Mouse (Mus musculus): ENCODE data around the gene Olfr573-ps1. TPM values are rescaled to one million over a fixed set of nuclear protein-coding genes. Genes with fewer than 3 reads are reported as not detected.

Gene Olfr573-ps1
- polyA plus RNA-seq, 1 experiment from 2014 or later = not detected

GRCm38 (mm10) chr7:102958137-102958536 lies 15.8 kb upstream of the Olfr573-ps1 start:
- no peaks in the 10 kb centered on the region for H3K27me3 ChIP-seq (ENCODE audit: insufficient read depth, low read length)
- no peaks in the 10 kb centered on the region for H3K9me3 ChIP-seq (ENCODE audit: low read length)
- H3K4me1 ChIP-seq (ENCODE audit: insufficient read depth) = no peaks in the 10 kb centered on the region
- no peak overlapping the region for H3K4me2 ChIP-seq (ENCODE audit: low read depth, low read length)
- H3K9ac ChIP-seq (replicated peaks) = no peak overlapping the region
- H3K36me3 ChIP-seq (replicated peaks; ENCODE audit: insufficient read depth, low read length) = no peaks in the 10 kb centered on the region
- ATAC-seq (no peak), DNase-seq (no peak)
- WGBS (ENCODE audit: insufficient replicate concordance) = 58% methylated on average over 3 of the region's 3 CpGs
- TF ChIP-seq CTCF (IDR thresholded peaks at IDR 0.05; ENCODE audit: low read depth) (no peak), EP300 (IDR thresholded peaks at IDR 0.05; ENCODE audit: low read depth) (no peak)
- H3K27ac ChIP-seq (ENCODE audit: low read depth) = no peak overlapping the region
- H3K4me3 ChIP-seq (ENCODE audit: low read depth, low read length) = no peak overlapping the region

- no peak for DNase-seq
- WGBS (ENCODE audit: insufficient replicate concordance) = 44% methylated on average over 1 of the region's 1 CpGs
- H3K4me1 ChIP-seq (ENCODE audit: insufficient read depth) = no peaks in the 10 kb centered on the region
Observed at GRCm38 (mm10) chr7:102950732-102951131, 8.4 kb upstream of the Olfr573-ps1 start.

GRCm38 (mm10) chr7:102948167-102948566 lies 5.8 kb upstream of the Olfr573-ps1 start, which contains the start of gene Olfr574:
Gene Olfr574, plus strand, starts transcription at chr7:102948467.
- Histone ChIP-seq H3K4me2 (ENCODE audit: low read depth, low read length) (no peak within 1 kb of the TSS), H3K36me3 (replicated peaks; ENCODE audit: insufficient read depth, low read length) (no peaks in the 10 kb centered on the region), H3K27ac (ENCODE audit: low read depth) (no peak within 1 kb of the TSS), H3K4me3 (ENCODE audit: low read depth, low read length) (no peak within 1 kb of the TSS), H3K27me3 (ENCODE audit: insufficient read depth, low read length) (no peaks in the 10 kb centered on the region), H3K9me3 (ENCODE audit: low read length) (no peaks in the 10 kb centered on the region), H3K4me1 (ENCODE audit: insufficient read depth) (no peaks in the 10 kb centered on the region), H3K9ac (replicated peaks) (no peak within 1 kb of the TSS)
- TF ChIP-seq CTCF (IDR thresholded peaks at IDR 0.05; ENCODE audit: low read depth) = no peak
- no peak for TF ChIP-seq EP300 (IDR thresholded peaks at IDR 0.05; ENCODE audit: low read depth)
- 84% methylated on average over 1 of the region's 1 CpGs for WGBS (ENCODE audit: insufficient replicate concordance)
- no peak for DNase-seq
- no peak for ATAC-seq

More at GRCm38 (mm10) chr7:102950732-102951131, 8.4 kb upstream of the Olfr573-ps1 start:
- Histone ChIP-seq H3K9me3 (ENCODE audit: low read length) (no peaks in the 10 kb centered on the region), H3K9ac (replicated peaks) (no peak overlapping the region), H3K4me3 (ENCODE audit: low read depth, low read length) (no peak overlapping the region), H3K4me2 (ENCODE audit: low read depth, low read length) (no peak overlapping the region), H3K36me3 (replicated peaks; ENCODE audit: insufficient read depth, low read length) (no peaks in the 10 kb centered on the region), H3K27me3 (ENCODE audit: insufficient read depth, low read length) (no peaks in the 10 kb centered on the region), H3K27ac (ENCODE audit: low read depth) (no peak overlapping the region)
- TF ChIP-seq EP300 (IDR thresholded peaks at IDR 0.05; ENCODE audit: low read depth) (no peak), CTCF (IDR thresholded peaks at IDR 0.05; ENCODE audit: low read depth) (no peak)
- no peak for ATAC-seq

- H3K9ac ChIP-seq (replicated peaks) = no peak overlapping the region
- DNase-seq (no peak), ATAC-seq (no peak)
- no peak overlapping the region for H3K27ac ChIP-seq (ENCODE audit: low read depth)
- 53% methylated on average over 1 of the region's 1 CpGs for WGBS (ENCODE audit: insufficient replicate concordance)
- no peak overlapping the region for H3K4me3 ChIP-seq (ENCODE audit: low read depth, low read length)
- no peaks in the 10 kb centered on the region for H3K9me3 ChIP-seq (ENCODE audit: low read length)
- no peak overlapping the region for H3K4me2 ChIP-seq (ENCODE audit: low read depth, low read length)
- no peaks in the 10 kb centered on the region for H3K27me3 ChIP-seq (ENCODE audit: insufficient read depth, low read length)
- no peaks in the 10 kb centered on the region for H3K4me1 ChIP-seq (ENCODE audit: insufficient read depth)
- no peaks in the 10 kb centered on the region for H3K36me3 ChIP-seq (replicated peaks; ENCODE audit: insufficient read depth, low read length)
- TF ChIP-seq CTCF (IDR thresholded peaks at IDR 0.05; ENCODE audit: low read depth) (no peak), EP300 (IDR thresholded peaks at IDR 0.05; ENCODE audit: low read depth) (no peak)
Observed at GRCm38 (mm10) chr7:102943417-102943816, 1.0 kb upstream of the Olfr573-ps1 start.

- Histone ChIP-seq H3K4me1 (ENCODE audit: insufficient read depth) (no peaks in the 10 kb centered on the region), H3K9ac (replicated peaks) (no peak overlapping the region), H3K4me2 (ENCODE audit: low read depth, low read length) (no peak overlapping the region), H3K27ac (ENCODE audit: low read depth) (no peak overlapping the region), H3K27me3 (ENCODE audit: insufficient read depth, low read length) (no peaks in the 10 kb centered on the region), H3K4me3 (ENCODE audit: low read depth, low read length) (no peak overlapping the region), H3K9me3 (ENCODE audit: low read length) (no peaks in the 10 kb centered on the region), H3K36me3 (replicated peaks; ENCODE audit: insufficient read depth, low read length) (no peaks in the 10 kb centered on the region)
- DNase-seq (no peak), ATAC-seq (no peak)
- 48% methylated on average over 3 of the region's 3 CpGs for WGBS (ENCODE audit: insufficient replicate concordance)
- TF ChIP-seq EP300 (IDR thresholded peaks at IDR 0.05; ENCODE audit: low read depth) (no peak), CTCF (IDR thresholded peaks at IDR 0.05; ENCODE audit: low read depth) (no peak)
Observed at GRCm38 (mm10) chr7:102927105-102927504, 15.3 kb downstream of the Olfr573-ps1 start.

- no peaks in the 10 kb centered on the region for H3K27me3 ChIP-seq (ENCODE audit: insufficient read depth, low read length)
- TF ChIP-seq CTCF (IDR thresholded peaks at IDR 0.05; ENCODE audit: low read depth) = no peak
- no peak for TF ChIP-seq EP300 (IDR thresholded peaks at IDR 0.05; ENCODE audit: low read depth)
- ATAC-seq (no peak), DNase-seq (no peak)
- H3K36me3 ChIP-seq (replicated peaks; ENCODE audit: insufficient read depth, low read length) = no peaks in the 10 kb centered on the region
- H3K27ac ChIP-seq (ENCODE audit: low read depth) = no peak within 1 kb of the TSS
- H3K9ac ChIP-seq (replicated peaks) = no peak within 1 kb of the TSS
- H3K4me2 ChIP-seq (ENCODE audit: low read depth, low read length) = no peak within 1 kb of the TSS
- no peak within 1 kb of the TSS for H3K4me3 ChIP-seq (ENCODE audit: low read depth, low read length)
- H3K4me1 ChIP-seq (ENCODE audit: insufficient read depth) = no peaks in the 10 kb centered on the region
- no peaks in the 10 kb centered on the region for H3K9me3 ChIP-seq (ENCODE audit: low read length)
- 57% methylated on average over 1 of the region's 1 CpGs for WGBS (ENCODE audit: insufficient replicate concordance)
Observed at GRCm38 (mm10) chr7:102924109-102924508, 18.3 kb downstream of the Olfr573-ps1 start, which contains the start of gene Olfr572. Gene Olfr572, plus strand, starts transcription at chr7:102924409.

GRCm38 (mm10) chr7:102919632-102920031 lies 22.7 kb downstream of the Olfr573-ps1 start:
- DNase-seq = no peak

More at GRCm38 (mm10) chr7:102919632-102920031, 22.7 kb downstream of the Olfr573-ps1 start:
- H3K4me1 ChIP-seq (ENCODE audit: insufficient read depth) = no peaks in the 10 kb centered on the region
- no peak overlapping the region for H3K4me2 ChIP-seq (ENCODE audit: low read depth, low read length)
- H3K9ac ChIP-seq (replicated peaks) = no peak overlapping the region
- H3K9me3 ChIP-seq (ENCODE audit: low read length) = no peaks in the 10 kb centered on the region
- 10% methylated on average over 1 of the region's 1 CpGs for WGBS (ENCODE audit: insufficient replicate concordance)
- H3K27me3 ChIP-seq (ENCODE audit: insufficient read depth, low read length) = no peaks in the 10 kb centered on the region
- ATAC-seq = 0 out of 2 replicates have a peak, but pooled peaks have one; percentile 17
- no peak overlapping the region for H3K27ac ChIP-seq (ENCODE audit: low read depth)
- H3K36me3 ChIP-seq (replicated peaks; ENCODE audit: insufficient read depth, low read length) = no peaks in the 10 kb centered on the region
- no peak overlapping the region for H3K4me3 ChIP-seq (ENCODE audit: low read depth, low read length)
- TF ChIP-seq EP300 (IDR thresholded peaks at IDR 0.05; ENCODE audit: low read depth) (no peak), CTCF (IDR thresholded peaks at IDR 0.05; ENCODE audit: low read depth) (peak; percentile 80)
